Mouse (Mus musculus) MEL (cell line): Measurements from ENCODE around the gene 1700042G07Rik.

Source experiments
- BHLHE40 ChIP-seq: IDR thresholded peaks from 2 replicates; pipeline ENCODE4 v1.6.1; 2012; ENCODE audit warnings: low read depth, mild to moderate bottlenecking, inconsistent platforms, low read length, improper control_type of control experiment, borderline replicate concordance
- CTCF ChIP-seq, 3 experiments: IDR thresholded peaks in 2 of 3; conservative IDR thresholded peaks in 1 of 3; 2 replicates each; pipeline ENCODE4 v1.5.1; 2011 to 2012; ENCODE audit warnings: low read length in 3 of 3, low read depth in 2 of 3, mild to moderate bottlenecking in 2 of 3, improper control_type of control experiment in 1 of 3, inconsistent platforms in 1 of 3, mixed read lengths in 1 of 3, moderate library complexity in 1 of 3; ENCODE audit not compliant: control insufficient read depth in 1 of 3, insufficient read depth in 1 of 3, poor library complexity in 1 of 3, severe bottlenecking in 1 of 3
- EP300 ChIP-seq, 2 experiments: IDR thresholded peaks; 2 replicates each; pipeline ENCODE4 v1.6.1; 2011; ENCODE audit warnings: improper control_type of control experiment in 2 of 2, low read length in 2 of 2, low read depth in 1 of 2, mild to moderate bottlenecking in 1 of 2
- GATA1 ChIP-seq: IDR thresholded peaks from 2 replicates; pipeline ENCODE4 v1.6.1; 2011; ENCODE audit warnings: low read depth, low read length, improper control_type of control experiment
- MAZ ChIP-seq: IDR thresholded peaks from 2 replicates; pipeline ENCODE4 v1.6.1; 2012; ENCODE audit warnings: low read depth, mild to moderate bottlenecking, inconsistent platforms, low read length, improper control_type of control experiment
- MXI1 ChIP-seq: IDR thresholded peaks from 2 replicates; pipeline ENCODE4 v1.6.1; 2011; ENCODE audit warnings: mild to moderate bottlenecking, low read depth, low read length, improper control_type of control experiment
- MYB ChIP-seq: IDR thresholded peaks from 2 replicates; pipeline ENCODE4 v1.6.1; 2011; ENCODE audit warnings: mild to moderate bottlenecking, low read depth, low read length, improper control_type of control experiment
- POLR2AphosphoS2 ChIP-seq: IDR thresholded peaks from 2 replicates; pipeline ENCODE4 v1.6.1; 2011; ENCODE audit warnings: low read length, improper control_type of control experiment
- SIN3A ChIP-seq: IDR thresholded peaks from 2 replicates; pipeline ENCODE4 v1.6.1; 2012; ENCODE audit warnings: low read length, improper control_type of control experiment, inconsistent platforms
- USF1 ChIP-seq: IDR thresholded peaks from 2 replicates; pipeline ENCODE4 v1.6.1; 2014; ENCODE audit warnings: low read depth, mild to moderate bottlenecking, inconsistent platforms, low read length, improper control_type of control experiment, moderate library complexity

- TF ChIP-seq POLR2AphosphoS2: no peak
- TF ChIP-seq MAZ: no peak
- no peak for TF ChIP-seq EP300 (IDR thresholded peaks at IDR 0.05; ENCODE audit: low read depth in 1 of 2, low read length in 2 of 2)
- no peak for TF ChIP-seq MYB
- no peak for TF ChIP-seq GATA1
- no peak for TF ChIP-seq MXI1
- peak in 1 of 3 experiments; percentile 26; a peak in 1 of 6 replicates for TF ChIP-seq CTCF (IDR thresholded peaks at IDR 0.05 in 2 of 3, conservative IDR thresholded peaks at IDR 0.05 in 1 of 3; ENCODE audit: control insufficient read depth in 1 of 3, insufficient read depth in 1 of 3, low read depth in 2 of 3, low read length in 3 of 3, poor library complexity in 1 of 3, severe bottlenecking in 1 of 3)
- TF ChIP-seq USF1: no peak
- TF ChIP-seq BHLHE40: no peak
- TF ChIP-seq SIN3A: no peak
These were observed 42.9 kb downstream of the 1700042G07Rik start for GRCm38 (mm10) chr4:116215895-116216605.
